Mouse (Mus musculus): ENCODE results near the gene Gm37240.

DNA sequence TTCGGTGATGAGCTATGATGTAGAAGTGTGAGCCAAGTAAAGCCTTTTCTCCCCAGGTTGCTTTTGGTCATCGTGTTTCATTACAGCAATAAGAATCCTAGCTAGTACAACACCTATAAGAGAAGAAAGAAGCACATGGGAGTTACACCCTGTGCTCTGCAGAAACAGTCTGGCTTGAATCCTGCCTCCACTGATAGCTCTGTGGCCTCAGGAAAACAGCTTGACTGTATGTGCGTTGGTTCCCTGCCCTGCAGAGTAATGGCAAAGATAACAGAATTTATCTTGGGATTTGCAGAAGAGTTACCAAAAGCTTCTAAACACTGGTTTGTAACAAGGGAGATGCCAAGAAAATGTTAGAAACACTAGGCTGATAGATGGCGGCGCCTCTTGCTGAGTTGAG, 75.3 kb downstream of the Gm37240 start:
- TF ChIP-seq GATA1 (IDR thresholded peaks at IDR 0.05; ENCODE audit: borderline replicate concordance, low read length) (no peak), CTCF (IDR thresholded peaks at IDR 0.05; ENCODE audit: low read depth, low read length) (no peak)
